Mouse (Mus musculus): ENCODE results near the gene Myl4. TPM values are rescaled to one million over a fixed set of nuclear protein-coding genes. Genes with fewer than 3 reads are reported as not detected.

The Myl4 gene
- total and polyA plus RNA-seq, 2 experiments = 0.45 to 0.65 TPM

GRCm38 (mm10) chr11:104549438-104550405 lies 741 bp upstream of the Myl4 start:
- Histone ChIP-seq H3K4me3 (ENCODE audit: insufficient read depth, low read depth, low read length) (peak overlapping the region; percentile 97), H3K9ac (ENCODE audit: low read depth, low read length) (peak overlapping the region; percentile 97), H3K27ac (replicated peaks; ENCODE audit: insufficient read depth, low read depth, low read length) (peak overlapping the region; percentile 81), H3K36me3 (ENCODE audit: control insufficient read depth, insufficient read depth, low read length) (no peaks in the 10 kb centered on the region), H3K4me1 (ENCODE audit: control insufficient read depth, insufficient read depth, low read length) (peaks cover 11% of the 10 kb centered on the region), H3K79me2 (ENCODE audit: control insufficient read depth, insufficient read depth, low read length) (peaks cover 25% of the 10 kb centered on the region), H3K27me3 (ENCODE audit: control insufficient read depth, insufficient read depth, low read length) (no peaks in the 10 kb centered on the region)
- TF ChIP-seq CTCF (IDR thresholded peaks at IDR 0.05; ENCODE audit: low read depth, low read length) = no peak
- 0 out of 2 replicates have a peak, but pooled peaks have one; percentile 45 for TF ChIP-seq POLR2A (IDR thresholded peaks at IDR 0.05; ENCODE audit: extremely low read depth, insufficient read depth, low read length)
- WGBS = under 1% methylated on average over 53 of the region's 53 CpGs
- DNase-seq (ENCODE audit: extremely low read depth, low read depth, low spot score) = peak; percentile 43

- Histone ChIP-seq H3K27me3 (ENCODE audit: control insufficient read depth, insufficient read depth, low read length) (no peaks in the 10 kb centered on the region), H3K4me1 (ENCODE audit: control insufficient read depth, insufficient read depth, low read length) (no peaks in the 10 kb centered on the region), H3K36me3 (ENCODE audit: control insufficient read depth, insufficient read depth, low read length) (no peaks in the 10 kb centered on the region), H3K79me2 (ENCODE audit: control insufficient read depth, insufficient read depth, low read length) (no peaks in the 10 kb centered on the region), H3K9ac (ENCODE audit: low read depth, low read length) (no peak overlapping the region), H3K27ac (replicated peaks; ENCODE audit: insufficient read depth, low read depth, low read length) (no peak overlapping the region), H3K4me3 (ENCODE audit: insufficient read depth, low read depth, low read length) (no peak overlapping the region)
- DNase-seq (ENCODE audit: extremely low read depth, low read depth, low spot score) = no peak
- no peak for TF ChIP-seq POLR2A (IDR thresholded peaks at IDR 0.05; ENCODE audit: extremely low read depth, insufficient read depth, low read length)
- no peak for TF ChIP-seq CTCF (IDR thresholded peaks at IDR 0.05; ENCODE audit: low read depth, low read length)
- 73% methylated on average over 4 of the region's 4 CpGs for WGBS
Measured at GRCm38 (mm10) chr11:104558065-104558464, 7.6 kb downstream of the Myl4 start.

- Histone ChIP-seq H3K36me3 (ENCODE audit: control insufficient read depth, insufficient read depth, low read length) (no peaks in the 10 kb centered on the region), H3K4me3 (ENCODE audit: insufficient read depth, low read depth, low read length) (no peak overlapping the region), H3K9ac (ENCODE audit: low read depth, low read length) (no peak overlapping the region), H3K27me3 (ENCODE audit: control insufficient read depth, insufficient read depth, low read length) (no peaks in the 10 kb centered on the region), H3K4me1 (ENCODE audit: control insufficient read depth, insufficient read depth, low read length) (no peaks in the 10 kb centered on the region), H3K27ac (replicated peaks; ENCODE audit: insufficient read depth, low read depth, low read length) (no peak overlapping the region), H3K79me2 (ENCODE audit: control insufficient read depth, insufficient read depth, low read length) (no peaks in the 10 kb centered on the region)
- 79% methylated on average over 4 of the region's 4 CpGs for WGBS
- no peak for DNase-seq (ENCODE audit: extremely low read depth, low read depth, low spot score)
- no peak for TF ChIP-seq CTCF (IDR thresholded peaks at IDR 0.05; ENCODE audit: low read depth, low read length)
Measured at GRCm38 (mm10) chr11:104558651-104559403, 8.4 kb downstream of the Myl4 start.

GRCm38 (mm10) chr11:104560971-104561370 lies 10.5 kb downstream of the Myl4 start:
- WGBS = 68% methylated on average over 2 of the region's 2 CpGs
- H3K9ac ChIP-seq (ENCODE audit: low read depth, low read length) = no peak overlapping the region

GRCm38 (mm10) chr11:104563496-104563895 lies 13.0 kb downstream of the Myl4 start:
- H3K27ac ChIP-seq (replicated peaks; ENCODE audit: insufficient read depth, low read depth, low read length) = no peak overlapping the region
- no peaks in the 10 kb centered on the region for H3K4me1 ChIP-seq (ENCODE audit: control insufficient read depth, insufficient read depth, low read length)
- H3K79me2 ChIP-seq (ENCODE audit: control insufficient read depth, insufficient read depth, low read length) = no peaks in the 10 kb centered on the region
- no peak overlapping the region for H3K9ac ChIP-seq (ENCODE audit: low read depth, low read length)
- H3K4me3 ChIP-seq (ENCODE audit: insufficient read depth, low read depth, low read length) = no peak overlapping the region
- no peaks in the 10 kb centered on the region for H3K36me3 ChIP-seq (ENCODE audit: control insufficient read depth, insufficient read depth, low read length)
- TF ChIP-seq CTCF (IDR thresholded peaks at IDR 0.05; ENCODE audit: low read depth, low read length) (no peak), POLR2A (IDR thresholded peaks at IDR 0.05; ENCODE audit: extremely low read depth, insufficient read depth, low read length) (no peak)
- H3K27me3 ChIP-seq (ENCODE audit: control insufficient read depth, insufficient read depth, low read length) = no peaks in the 10 kb centered on the region
- no peak for DNase-seq (ENCODE audit: extremely low read depth, low read depth, low spot score)
- WGBS = 67% methylated on average over 1 of the region's 1 CpGs

More at GRCm38 (mm10) chr11:104560971-104561370, 10.5 kb downstream of the Myl4 start:
- H3K4me1 ChIP-seq (ENCODE audit: control insufficient read depth, insufficient read depth, low read length) = no peaks in the 10 kb centered on the region
- H3K79me2 ChIP-seq (ENCODE audit: control insufficient read depth, insufficient read depth, low read length) = no peaks in the 10 kb centered on the region
- H3K36me3 ChIP-seq (ENCODE audit: control insufficient read depth, insufficient read depth, low read length) = no peaks in the 10 kb centered on the region
- DNase-seq (ENCODE audit: extremely low read depth, low read depth, low spot score) = no peak
- TF ChIP-seq POLR2A (IDR thresholded peaks at IDR 0.05; ENCODE audit: extremely low read depth, insufficient read depth, low read length) = no peak
- H3K27me3 ChIP-seq (ENCODE audit: control insufficient read depth, insufficient read depth, low read length) = no peaks in the 10 kb centered on the region
- H3K27ac ChIP-seq (replicated peaks; ENCODE audit: insufficient read depth, low read depth, low read length) = no peak overlapping the region
- no peak overlapping the region for H3K4me3 ChIP-seq (ENCODE audit: insufficient read depth, low read depth, low read length)
